Mouse (Mus musculus) splenic B cell, adult 2 months (primary cell): ENCODE measurements around the gene Fbxw8.

Experiments
- DNase-seq: peaks from one replicate; pipeline ENCODE4 v3.0.0-alpha.2; 2011; ENCODE audit warnings: low read depth, low spot score
- H3K27me3 ChIP-seq: 2 replicates; pipeline ENCODE4 v1.6.1; 2012; ENCODE audit warnings: mild to moderate bottlenecking, low read length, moderate library complexity, mixed read lengths; ENCODE audit not compliant: control insufficient read depth, poor library complexity, insufficient read depth, severe bottlenecking
- H3K36me3 ChIP-seq: 2 replicates; pipeline ENCODE4 v1.6.1; 2012; ENCODE audit warnings: mild to moderate bottlenecking, low read length, moderate library complexity, mixed read lengths; ENCODE audit not compliant: control insufficient read depth, poor library complexity, insufficient read depth, severe bottlenecking

Gene Fbxw8

GRCm38 (mm10) chr5:118028191-118029034, 126.9 kb downstream of the Fbxw8 start:
- no peak for DNase-seq
- Histone ChIP-seq H3K36me3 (no peaks in the 10 kb centered on the region), H3K27me3 (peaks cover 5% of the 10 kb centered on the region; the same call in 1 of the 2 replicates)

- H3K27me3 ChIP-seq, result peaks cover 5% of the 10 kb centered on the region; the same call in 1 of the 2 replicates
- DNase-seq, result no peak
- no peaks in the 10 kb centered on the region for H3K36me3 ChIP-seq
These were observed 127.5 kb downstream of the Fbxw8 start, which contains the start of gene Tesc for GRCm38 (mm10) chr5:118027698-118028190. Gene Tesc (plus strand): TSS chr5:118027743.

GRCm38 (mm10) chr5:118027101-118027697, 128.1 kb downstream of the Fbxw8 start:
- Histone ChIP-seq H3K36me3 (no peaks in the 10 kb centered on the region), H3K27me3 (peaks cover 5% of the 10 kb centered on the region; the same call in 1 of the 2 replicates)
- DNase-seq, result no peak

GRCm38 (mm10) chr5:118026343-118026742, 128.9 kb downstream of the Fbxw8 start:
- DNase-seq, result no peak
- peaks cover 5% of the 10 kb centered on the region; the same call in 1 of the 2 replicates for H3K27me3 ChIP-seq
- H3K36me3 ChIP-seq, result no peaks in the 10 kb centered on the region

- H3K36me3 ChIP-seq, result no peaks in the 10 kb centered on the region
- no peak for DNase-seq
- peaks cover 5% of the 10 kb centered on the region; the same call in 1 of the 2 replicates for H3K27me3 ChIP-seq
These were observed 129.4 kb downstream of the Fbxw8 start for GRCm38 (mm10) chr5:118025880-118026279.

- no peaks in the 10 kb centered on the region for H3K36me3 ChIP-seq
- H3K27me3 ChIP-seq, result peaks cover 4% of the 10 kb centered on the region; the same call in 1 of the 2 replicates
- no peak for DNase-seq
These were observed 132.2 kb downstream of the Fbxw8 start for GRCm38 (mm10) chr5:118023053-118023452.

GRCm38 (mm10) chr5:118019905-118020304, 135.4 kb downstream of the Fbxw8 start:
- Histone ChIP-seq H3K36me3 (no peaks in the 10 kb centered on the region), H3K27me3 (no peaks in the 10 kb centered on the region)
- DNase-seq, result no peak

GRCm38 (mm10) chr5:118017527-118017926, 137.7 kb downstream of the Fbxw8 start:
- DNase-seq, result no peak
- H3K27me3 ChIP-seq, result no peaks in the 10 kb centered on the region
- H3K36me3 ChIP-seq, result no peaks in the 10 kb centered on the region

GRCm38 (mm10) chr5:118015669-118016068, 139.6 kb downstream of the Fbxw8 start:
- DNase-seq, result no peak
- no peaks in the 10 kb centered on the region for H3K36me3 ChIP-seq

GRCm38 (mm10) chr5:118015028-118015427, 140.2 kb downstream of the Fbxw8 start:
- DNase-seq, result no peak
- Histone ChIP-seq H3K36me3 (no peaks in the 10 kb centered on the region), H3K27me3 (no peaks in the 10 kb centered on the region)

More at GRCm38 (mm10) chr5:118015669-118016068, 139.6 kb downstream of the Fbxw8 start:
- H3K27me3 ChIP-seq, result no peaks in the 10 kb centered on the region
